Mouse (Mus musculus) liver, adult 2 months (tissue): ENCODE data around the gene Gm3072.
"Not testable (repeated sequence)": the region's sequence is repeated elsewhere in the genome, so short reads cannot be mapped to it uniquely, and the experiment has no call there.

Experiments
- CTCF ChIP-seq: fragments of 200-500 bp; IDR thresholded peaks from 2 replicates; pipeline ENCODE4 v1.5.1; 2011; ENCODE audit warnings: low read depth, low read length, control low read depth
- POLR2A ChIP-seq: fragments of 200-500 bp; IDR thresholded peaks from 2 replicates; pipeline ENCODE4 v1.6.1; 2011; ENCODE audit warnings: low read length, control low read depth; ENCODE audit not compliant: insufficient read depth; ENCODE audit errors: extremely low read depth

DNA sequence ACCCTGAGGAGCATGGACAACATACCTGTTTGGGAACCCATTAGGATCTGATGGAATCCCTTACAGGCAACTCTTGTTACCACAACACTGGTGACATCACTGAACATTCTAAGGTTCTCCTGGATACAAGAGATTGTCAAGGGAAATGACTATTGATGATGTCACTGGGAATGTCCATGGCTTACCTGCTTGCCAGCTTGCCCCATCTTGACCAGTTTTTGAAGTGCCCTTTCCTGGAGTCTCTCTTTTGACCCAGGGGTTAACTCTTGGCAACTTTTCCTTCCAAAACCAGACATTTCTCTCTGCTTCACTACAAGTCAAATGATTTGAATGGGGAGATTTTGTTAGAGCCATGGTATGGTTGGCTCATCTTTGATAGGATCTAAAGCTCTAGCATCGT is 22.0 kb upstream of the Gm3072 start, which contains the start of gene Gm3676:
- TF ChIP-seq CTCF, POLR2A: not testable (repeated sequence)
